In genomic region chr4:41941272-41941671, GRCm38 (mm10) we compare ENCODE assay signal across 8 mouse cellular contexts. TPM values are rescaled to one million over a fixed set of nuclear protein-coding genes. Genes with fewer than 3 reads are reported as not detected.
DNase-seq lines count a peak whose midpoint lies in the region; ATAC-seq and TF ChIP-seq lines count a peak whose summit lies in the region.
"Not testable (repeated sequence)": the region's sequence is repeated elsewhere in the genome, so short reads cannot be mapped to it uniquely, and the experiment has no call there.
"Had no signal": no experiment of that assay in that cellular context is flagged by ENCODE, and none has a peak within 500 bp of the region (broad histone marks: within the 10 kb centered on the region; RNA-seq: fewer than 3 reads in every experiment).

Gm20878 (plus strand) TSS chr4:41941572.

- H3K36me3 ChIP-seq in forebrain, embryonic 15.5 days; hindbrain, embryonic 15.5 days; midbrain, postnatal 0 days (ENCODE audit: insufficient read depth, low read length): not testable (repeated sequence)

- not testable (repeated sequence) for ATAC-seq in forebrain, embryonic 15.5 days (replicated peaks); hindbrain, embryonic 15.5 days (ENCODE audit: low FRiP score, low read depth); midbrain, postnatal 0 days (ENCODE audit: low FRiP score)

- H3K4me1 ChIP-seq in forebrain, embryonic 15.5 days; hindbrain, embryonic 15.5 days (replicated peaks); midbrain, postnatal 0 days (ENCODE audit: insufficient read depth, low read length): not testable (repeated sequence)

- not testable (repeated sequence) for H3K27me3 ChIP-seq in forebrain, embryonic 15.5 days; hindbrain, embryonic 15.5 days; midbrain, postnatal 0 days (ENCODE audit: insufficient read depth, low read length)

- not testable (repeated sequence) for H3K4me2 ChIP-seq in forebrain, embryonic 15.5 days (replicated peaks); hindbrain, embryonic 15.5 days; midbrain, postnatal 0 days (ENCODE audit: low read depth, low read length, poor library complexity, severe bottlenecking)

- not testable (repeated sequence) for H3K4me3 ChIP-seq in forebrain, embryonic 15.5 days; hindbrain, embryonic 15.5 days; layer of hippocampus, adult 2 months; midbrain, postnatal 0 days (ENCODE audit: low read depth, low read length)

- not testable (repeated sequence) for H3K9ac ChIP-seq in forebrain, embryonic 15.5 days (replicated peaks); hindbrain, embryonic 15.5 days; midbrain, postnatal 0 days (replicated peaks; ENCODE audit: low read length, poor library complexity, severe bottlenecking)

- H3K9me3 ChIP-seq in forebrain, embryonic 15.5 days; hindbrain, embryonic 15.5 days; midbrain, postnatal 0 days (ENCODE audit: low read length): not testable (repeated sequence)

- TF ChIP-seq CTCF in layer of hippocampus, adult 2 months (conservative IDR thresholded peaks at IDR 0.05); midbrain, postnatal 0 days (IDR thresholded peaks at IDR 0.05): not testable (repeated sequence)

- intact Hi-C loops in left cerebral cortex, postnatal 36 days (cut with DNase I): not testable (repeated sequence)

- not testable (repeated sequence) for H3K27ac ChIP-seq in forebrain, embryonic 15.5 days (replicated peaks); hindbrain, embryonic 15.5 days (replicated peaks); layer of hippocampus, adult 2 months; midbrain, postnatal 0 days (ENCODE audit: low read depth, low read length)

- WGBS in forebrain, embryonic 15.5 days: no CpG with 5 or more reads among the region's 8 CpGs
- no CpG with 5 or more reads among the region's 8 CpGs for WGBS in hindbrain, embryonic 15.5 days
- WGBS in midbrain, postnatal 0 days: no CpG with 5 or more reads among the region's 8 CpGs

- not testable (repeated sequence) for DNase-seq in layer of hippocampus, adult 2 months (ENCODE audit: low spot score in 2 of 2); layer of hippocampus, postnatal 25 days (ENCODE audit: extremely low spot score in 1 of 2, low spot score in 1 of 2); left cerebral cortex, adult 8-10 months (ENCODE audit: low spot score in 2 of 2); left cerebral cortex, postnatal 36 days (ENCODE audit: low spot score in 2 of 2); midbrain, postnatal 0 days (ENCODE audit: low spot score)

RNA-seq across cellular contexts. Expression of gene Gm20878, which starts in this region (rescaled TPM):
- 9.8 and 11.2 TPM in 2 replicates for polyA plus RNA-seq in forebrain, embryonic 15.5 days (2015; fragmentation: Nextera tagmentation; extraction: Ambion mirVana)
- 11.2 and 11.5 TPM in 2 replicates for polyA plus RNA-seq in hindbrain, embryonic 15.5 days (2015; fragmentation: Nextera tagmentation; extraction: Ambion mirVana)
- total RNA-seq in layer of hippocampus, adult 2 months (2021): 10 to 100 TPM; 19.2 to 19.4 TPM
- 10 to 100 TPM; 16.0 to 17.9 TPM for total RNA-seq in layer of hippocampus, postnatal 25 days (2021)
- 10 to 100 TPM; 41.9 to 50.5 (median 45.2) TPM for total RNA-seq in left cerebral cortex, adult 8-10 months (2022)
- total RNA-seq in left cerebral cortex, postnatal 36 days (2021): 10 to 100 TPM; 52.3 to 67.4 TPM
- 11.9 and 13.7 TPM in 2 replicates for total RNA-seq in midbrain, postnatal 0 days (2014; rRNA removed)
- 9.3 and 10.0 TPM in 2 replicates for polyA plus RNA-seq in midbrain, postnatal 0 days (2015; fragmentation: Nextera tagmentation; extraction: Ambion mirVana)
- polyA plus RNA-seq: C2C12 had no signal
